Mouse (Mus musculus) lung, embryonic 14.5 days (tissue): Measurements from ENCODE around the gene Prl2c2. TPM values are rescaled to one million over a fixed set of nuclear protein-coding genes. Genes with fewer than 3 reads are reported as not detected.
"Not testable (repeated sequence)": the region's sequence is repeated elsewhere in the genome, so short reads cannot be mapped to it uniquely, and the experiment has no call there.

Source experiments
- ATAC-seq: fragments of 200-750 bp; cut with Nextera tagmentation; 2 replicates; pipeline ENCODE4 v1.8.0; 2017; ENCODE audit warnings: mild to moderate bottlenecking, moderate TSS enrichment, moderate library complexity; ENCODE audit not compliant: insufficient read depth
- DNase-seq: peaks from one replicate; pipeline ENCODE4 v3.0.0-alpha.2; 2015
- H3K27ac ChIP-seq: fragments of 300-500 bp; sonication (generic); 2 replicates; pipeline ENCODE4 v1.5.1; 2014; ENCODE audit warnings: low read depth, mild to moderate bottlenecking, moderate library complexity
- H3K27me3 ChIP-seq: fragments of 300-500 bp; sonication (generic); 2 replicates; pipeline ENCODE4 v1.6.1; 2014; ENCODE audit warnings: low read length, control low read depth; ENCODE audit not compliant: insufficient read depth
- H3K36me3 ChIP-seq: fragments of 300-500 bp; sonication (generic); 2 replicates; pipeline ENCODE4 v1.6.1; 2014; ENCODE audit warnings: control low read depth; ENCODE audit not compliant: insufficient read depth
- H3K4me1 ChIP-seq: fragments of 300-500 bp; sonication (generic); 2 replicates; pipeline ENCODE4 v1.6.1; 2014; ENCODE audit warnings: antibody characterized with exemption, control low read depth; ENCODE audit not compliant: insufficient read depth
- H3K4me2 ChIP-seq: fragments of 300-500 bp; sonication (generic); 2 replicates; pipeline ENCODE4 v1.6.1; 2014; ENCODE audit warnings: mild to moderate bottlenecking
- H3K4me3 ChIP-seq: fragments of 300-500 bp; sonication (generic); 2 replicates; pipeline ENCODE4 v1.5.1; 2014; ENCODE audit warnings: low read depth, low read length
- H3K9ac ChIP-seq: fragments of 300-500 bp; sonication (generic); 2 replicates; pipeline ENCODE4 v1.6.1; 2014
- H3K9me3 ChIP-seq: fragments of 300-500 bp; sonication (generic); 2 replicates; pipeline ENCODE4 v1.6.1; 2016; ENCODE audit warnings: low read depth, low read length, control low read depth
- WGBS: fragments of 180-500 bp; shearing (Covaris S2); extraction: QIAGEN DNeasy Blood & Tissue Kit; methylation state at CpG from one replicate; pipeline ENCODE4 v1.1.7; 2014; 5-methylcytosine and 5-hydroxymethylcytosine counted together
- polyA plus RNA-seq: library from polyadenylated mRNA; unstranded; fragments of >200 nt; fragmentation: Nextera tagmentation; extraction: Ambion mirVana; gene quantifications from 2 replicates; pipeline ENCODE4 v1.2.1, GENCODE M21; 2014

Gene Prl2c2
- not detected in 2 replicates for polyA plus RNA-seq

DNA sequence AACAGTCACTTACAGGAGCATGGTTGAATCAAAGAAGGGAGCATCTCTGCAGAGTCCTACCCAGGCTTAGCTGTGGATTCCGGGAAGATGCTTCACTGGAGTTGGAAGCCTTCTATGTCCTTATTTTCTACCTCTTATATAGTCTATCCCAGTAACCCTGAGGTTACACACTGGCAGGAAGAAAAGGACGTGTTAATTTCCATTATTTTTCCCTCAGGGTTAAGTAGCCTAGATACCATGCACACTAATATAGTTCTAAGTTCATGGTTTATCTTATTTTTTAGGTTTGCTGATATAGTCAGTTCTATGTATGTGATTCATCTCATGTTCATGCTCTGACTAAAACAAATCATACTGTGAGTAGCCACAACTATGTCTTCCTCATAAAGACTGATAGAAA, at the start of gene Prl2c2:
TSS of gene Prl2c2 (minus strand) at position 101 of the 400 bp plus-strand sequence.
- not testable (repeated sequence) for H3K27ac ChIP-seq, H3K4me2 ChIP-seq, DNase-seq, H3K27me3 ChIP-seq, H3K9ac ChIP-seq, H3K4me3 ChIP-seq, ATAC-seq, H3K9me3 ChIP-seq, H3K36me3 ChIP-seq, H3K4me1 ChIP-seq
- 43% methylated on average over 2 of the region's 2 CpGs for WGBS

- H3K9me3 ChIP-seq, DNase-seq, H3K4me3 ChIP-seq, H3K27me3 ChIP-seq, ATAC-seq, H3K27ac ChIP-seq, H3K9ac ChIP-seq, H3K4me1 ChIP-seq, H3K4me2 ChIP-seq, H3K36me3 ChIP-seq: not testable (repeated sequence)
- WGBS = 57% methylated on average over 3 of the region's 3 CpGs
Measured at GRCm38 (mm10) chr13:13025872-13026271, 20.7 kb upstream of the Prl2c2 start.

DNA sequence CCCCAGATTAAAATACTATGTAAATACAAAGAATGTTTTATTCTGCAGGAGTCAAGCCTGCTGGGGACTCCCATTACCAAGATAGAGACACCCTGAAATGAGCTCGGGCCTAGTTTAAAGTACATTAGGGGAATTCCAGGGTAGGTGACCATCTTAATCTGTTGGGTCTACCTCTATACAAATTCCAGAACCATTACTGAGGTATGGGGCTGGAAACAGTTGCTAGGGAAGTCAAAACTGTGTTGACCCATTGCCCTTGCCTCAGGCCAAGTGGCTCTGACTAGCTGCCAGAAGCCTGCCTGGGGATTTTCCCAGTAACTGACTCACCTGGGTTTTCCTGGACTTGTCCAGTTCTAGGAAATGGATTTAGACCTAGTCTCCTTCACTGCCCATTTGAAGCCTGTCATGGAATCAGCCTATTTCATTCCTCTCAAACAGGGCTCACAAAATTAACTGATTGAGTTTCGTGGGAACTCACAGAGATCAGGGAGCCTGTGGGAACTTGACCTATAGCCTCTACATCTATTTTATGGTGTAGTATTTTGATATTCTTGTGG, 8.9 kb upstream of the Prl2c2 start:
- not testable (repeated sequence) for H3K27ac ChIP-seq, H3K4me3 ChIP-seq, H3K9ac ChIP-seq

More for the DNA sequence above, 8.9 kb upstream of the Prl2c2 start:
- WGBS = 82% methylated on average over 2 of the region's 2 CpGs
- H3K36me3 ChIP-seq, H3K4me1 ChIP-seq, DNase-seq, H3K27me3 ChIP-seq, H3K4me2 ChIP-seq, H3K9me3 ChIP-seq, ATAC-seq: not testable (repeated sequence)

Other genes starting within 250 kb of the Prl2c2 start
- 0.89 TPM in 1 of 2 replicates, not detected in the other for gene Prl2c3, start 205.3 kb downstream of the Prl2c2 start, polyA plus RNA-seq
- not detected in 2 replicates for gene Prl2c5, start 177.3 kb upstream of the Prl2c2 start, polyA plus RNA-seq